Mouse (Mus musculus) left cerebral cortex, adult 18-20 months (tissue): Measurements from ENCODE around the gene Ppp2r2c. TPM values are rescaled to one million over a fixed set of nuclear protein-coding genes. Genes with fewer than 3 reads are reported as not detected.
"Not testable (repeated sequence)": the region's sequence is repeated elsewhere in the genome, so short reads cannot be mapped to it uniquely, and the experiment has no call there.

ENCODE experiments used
- DNase-seq, 2 experiments: peaks; one replicate each; pipeline ENCODE4 v3.0.0; 2021 to 2022; ENCODE audit warnings: low spot score in 2 of 2, mixed read lengths in 1 of 2
- total RNA-seq, 2 experiments: library from RNA; stranded (reverse); gene quantifications; 2 replicates each; pipeline ENCODE4 v1.2.3; 2021

Ppp2r2c gene
- total RNA-seq, 2 experiments from 2014 or later = 444 to 453 TPM

DNA sequence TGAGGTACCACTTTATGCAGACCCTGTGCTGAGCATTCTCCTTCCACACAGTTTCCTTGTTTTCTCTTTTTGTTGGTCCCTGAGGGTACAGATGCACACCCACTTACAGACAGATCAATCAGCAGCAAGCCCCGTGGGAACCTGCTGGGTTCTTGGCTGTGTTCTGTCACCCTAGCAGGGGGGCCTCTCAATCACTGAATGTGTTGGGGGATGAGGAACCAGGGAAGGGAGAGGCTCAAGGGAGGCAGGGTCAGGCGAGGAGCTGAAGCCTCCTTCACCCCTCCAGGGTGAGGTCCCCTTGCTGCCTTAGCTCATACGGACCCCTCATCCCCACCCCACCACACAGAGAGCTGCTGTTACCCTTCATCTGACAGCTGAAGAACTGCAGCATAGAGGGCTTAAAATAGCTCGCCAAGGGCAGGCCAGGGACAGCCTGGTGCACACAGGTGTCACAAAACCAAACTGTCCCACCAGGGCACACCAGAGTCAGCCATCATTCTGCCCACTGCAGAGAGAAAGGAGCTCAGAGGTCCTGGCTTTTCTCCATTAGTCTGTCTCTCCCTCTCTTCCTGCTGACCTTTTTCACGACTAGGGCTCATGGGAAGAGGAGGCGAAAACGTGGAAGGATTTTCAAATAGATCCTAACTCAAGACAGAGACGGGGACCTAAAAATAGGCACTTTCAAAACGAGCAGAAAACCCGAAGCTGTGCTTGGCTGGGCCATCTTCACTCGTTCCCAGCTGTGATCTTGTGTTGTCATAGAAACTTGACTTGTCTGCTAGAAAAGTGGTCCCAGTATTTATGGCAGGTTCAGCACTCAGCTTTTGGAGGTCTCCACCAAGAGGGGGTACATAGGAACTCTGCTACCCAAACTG is 55.8 kb downstream of the Ppp2r2c start:
- no peak for DNase-seq

GRCm38 (mm10) chr5:36928701-36929100 is 60.4 kb downstream of the Ppp2r2c start:
- peak in 1 of 2 experiments; percentile 63 for DNase-seq

- no peak for DNase-seq
These were observed 61.1 kb downstream of the Ppp2r2c start for GRCm38 (mm10) chr5:36929376-36929775.

GRCm38 (mm10) chr5:36933383-36933782 is 65.1 kb downstream of the Ppp2r2c start:
- DNase-seq = no peak

DNA sequence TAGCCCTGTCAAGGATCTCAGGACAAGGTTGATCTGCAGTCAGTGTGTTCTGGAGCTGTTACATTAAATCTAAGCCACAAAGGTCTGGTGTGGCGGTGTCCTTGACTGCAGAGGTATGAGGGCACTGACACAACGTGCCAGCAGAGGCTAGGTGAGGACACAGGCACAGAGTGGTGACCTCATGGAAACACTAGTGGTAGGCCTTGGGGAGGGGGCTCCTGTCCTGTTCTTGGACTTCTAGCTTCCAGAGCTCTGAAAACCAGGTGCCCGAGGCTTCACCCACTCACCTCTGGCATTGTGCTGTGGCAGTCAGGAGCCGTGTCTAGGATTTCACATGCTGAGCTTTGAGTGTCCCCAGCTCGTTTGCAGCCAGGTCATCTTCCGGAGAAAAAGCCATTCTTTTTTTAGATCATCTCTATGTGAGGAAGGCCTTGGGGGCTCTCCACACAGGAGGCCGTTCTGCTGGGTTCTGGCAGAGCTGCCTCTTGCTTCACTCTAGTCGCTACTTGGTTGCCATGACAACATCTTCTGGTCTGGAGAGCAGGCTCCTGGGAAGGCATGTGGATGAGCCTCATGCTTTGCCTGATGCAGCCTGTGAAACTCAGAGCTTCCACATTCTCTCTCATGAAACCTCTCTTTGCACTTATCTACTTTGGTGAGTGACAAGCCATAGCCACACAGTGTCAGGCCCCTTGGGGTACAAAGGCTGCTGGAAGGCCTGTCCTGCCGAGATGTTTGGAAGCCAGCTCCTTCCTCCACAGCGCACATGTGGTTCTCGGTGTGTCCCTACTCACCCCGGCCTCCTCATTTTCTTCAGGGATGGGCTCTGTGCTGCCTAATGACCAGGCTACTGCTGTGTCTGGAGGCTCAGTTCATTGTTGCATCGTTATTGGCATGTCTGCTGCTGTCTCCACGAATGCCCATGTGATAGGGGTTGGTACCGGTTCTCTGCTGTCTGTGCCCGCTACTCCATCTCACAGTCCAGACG is 67.5 kb downstream of the Ppp2r2c start:
- peak in 1 of 2 experiments; percentile 55 for DNase-seq

DNA sequence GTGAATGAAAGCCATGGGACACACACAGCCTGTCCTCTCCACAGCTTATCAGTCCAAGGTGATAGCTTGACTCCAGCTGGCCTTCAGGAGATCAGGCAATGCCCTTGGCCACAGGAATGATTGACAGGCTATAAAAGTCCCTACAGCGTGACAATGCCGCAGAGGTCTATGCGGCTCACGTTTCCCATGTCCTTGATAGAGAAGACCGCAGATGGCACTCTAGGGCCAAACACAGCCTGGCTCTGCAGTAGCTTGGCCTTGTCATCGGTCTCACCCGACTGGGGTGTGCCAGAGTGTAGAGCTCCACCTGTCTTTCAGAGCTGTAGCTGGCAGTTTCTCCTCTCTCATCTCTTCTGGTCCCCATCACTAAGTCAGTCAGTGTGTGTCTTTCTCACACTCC is 68.2 kb downstream of the Ppp2r2c start:
- DNase-seq = no peak

GRCm38 (mm10) chr5:36938021-36938420 is 69.7 kb downstream of the Ppp2r2c start:
- DNase-seq = no peak

GRCm38 (mm10) chr5:36938991-36939390 is 70.7 kb downstream of the Ppp2r2c start:
- not testable (repeated sequence) for DNase-seq

DNA sequence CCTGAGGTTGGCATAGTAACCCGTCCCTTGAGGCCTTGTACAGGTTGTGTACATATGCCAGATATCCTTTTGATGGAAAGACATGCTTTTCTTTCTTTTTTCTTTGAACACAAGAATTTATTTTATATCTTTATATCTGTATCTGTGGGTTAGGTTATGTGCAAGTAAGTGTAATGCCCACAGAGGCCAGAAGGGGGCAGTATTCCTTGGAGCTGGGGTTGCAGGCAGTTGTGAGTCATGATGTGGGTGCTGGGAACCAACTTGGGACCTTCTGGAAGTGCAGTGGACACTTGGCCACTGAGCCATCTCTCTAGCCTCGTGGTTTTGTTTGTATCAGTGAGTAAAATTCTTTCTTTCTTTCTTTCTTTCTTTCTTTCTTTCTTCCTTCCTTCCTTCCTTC is 74.1 kb downstream of the Ppp2r2c start:
- no peak for DNase-seq

- DNase-seq = no peak
These were observed 76.2 kb downstream of the Ppp2r2c start for GRCm38 (mm10) chr5:36944552-36944951.

GRCm38 (mm10) chr5:36945102-36945701 is 76.9 kb downstream of the Ppp2r2c start:
- peak in 1 of 2 experiments; percentile 54 for DNase-seq

DNA sequence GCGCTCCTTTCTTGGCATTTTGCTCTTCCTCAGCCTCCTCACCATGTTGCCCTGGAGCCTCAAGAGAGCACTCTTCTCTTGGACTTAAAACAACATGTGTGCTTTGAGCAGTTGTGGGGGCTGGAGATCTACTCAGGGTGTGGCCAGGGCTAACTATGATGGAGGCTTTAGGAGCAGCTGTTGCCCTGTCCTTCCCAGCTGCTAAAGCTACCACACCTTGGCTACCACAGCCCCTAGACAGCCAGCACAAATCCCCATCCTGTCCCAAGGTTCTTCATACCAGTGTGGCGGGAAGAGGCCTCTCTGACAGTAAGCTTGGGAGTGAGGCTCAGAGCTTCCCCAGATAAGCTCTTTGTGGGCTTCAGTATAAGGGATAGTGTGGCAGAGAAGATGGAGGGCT is 77.4 kb downstream of the Ppp2r2c start:
- DNase-seq = no peak

- DNase-seq = peak; percentile 67 to 78
These were observed 78.1 kb downstream of the Ppp2r2c start for GRCm38 (mm10) chr5:36946445-36946844.

GRCm38 (mm10) chr5:36948831-36949230 is 80.5 kb downstream of the Ppp2r2c start:
- peak; percentile 82 to 89 for DNase-seq

DNA sequence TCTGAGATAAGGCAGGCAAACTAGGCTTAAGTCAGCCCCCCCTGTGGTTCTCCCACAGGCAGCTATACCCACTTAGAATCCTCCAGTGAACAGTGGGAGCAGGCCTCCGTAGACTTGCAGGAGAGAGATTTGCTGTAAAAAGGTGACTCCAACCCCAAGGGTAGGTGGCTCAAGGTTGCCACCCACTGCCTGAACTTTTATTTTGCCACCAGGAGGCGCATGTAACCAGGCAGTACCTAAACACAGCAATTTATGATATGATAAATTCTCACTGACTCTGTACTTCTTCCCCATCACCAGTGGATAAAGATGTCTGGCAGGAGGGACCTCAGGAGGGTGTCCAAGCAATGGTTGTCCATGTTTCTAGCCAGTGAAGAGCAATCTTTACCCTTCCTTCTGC is 82.6 kb downstream of the Ppp2r2c start:
- no peak for DNase-seq

DNA sequence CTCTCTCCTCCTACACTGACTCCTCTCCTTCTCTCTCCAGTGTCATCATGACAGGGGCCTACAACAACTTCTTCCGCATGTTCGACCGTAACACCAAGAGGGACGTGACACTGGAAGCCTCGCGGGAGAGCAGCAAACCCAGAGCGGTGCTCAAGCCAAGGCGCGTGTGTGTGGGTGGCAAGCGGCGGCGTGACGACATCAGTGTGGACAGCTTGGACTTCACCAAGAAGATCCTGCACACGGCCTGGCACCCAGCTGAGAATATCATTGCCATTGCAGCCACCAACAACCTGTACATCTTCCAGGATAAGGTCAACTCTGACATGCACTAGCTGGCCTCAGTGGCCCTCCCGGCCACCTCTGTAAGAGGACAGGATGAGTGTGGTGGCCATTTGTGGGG is 84.0 kb downstream of the Ppp2r2c start:
- peak in 1 of 2 experiments; percentile 44 for DNase-seq

DNA sequence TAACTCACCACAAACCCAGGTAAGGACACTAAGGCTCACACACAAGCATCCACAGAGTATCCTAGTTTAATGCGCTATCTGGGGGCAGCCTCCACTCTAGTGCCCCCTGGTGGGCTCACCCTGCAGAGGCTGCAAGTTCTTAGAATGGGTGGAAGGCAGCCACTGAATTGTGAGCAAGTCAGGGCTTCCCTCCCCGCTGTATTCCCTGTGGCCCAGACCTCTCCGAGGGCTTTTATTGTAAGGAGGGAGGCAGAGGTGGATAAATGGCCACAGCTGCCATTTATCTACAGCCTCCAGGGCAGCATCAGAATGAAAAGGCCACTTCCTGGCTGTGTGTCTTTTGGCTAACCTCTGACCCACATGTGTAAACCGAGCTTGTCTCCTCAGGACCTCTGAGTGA is 87.1 kb downstream of the Ppp2r2c start:
- peak in 1 of 2 experiments; percentile 43 for DNase-seq

DNA sequence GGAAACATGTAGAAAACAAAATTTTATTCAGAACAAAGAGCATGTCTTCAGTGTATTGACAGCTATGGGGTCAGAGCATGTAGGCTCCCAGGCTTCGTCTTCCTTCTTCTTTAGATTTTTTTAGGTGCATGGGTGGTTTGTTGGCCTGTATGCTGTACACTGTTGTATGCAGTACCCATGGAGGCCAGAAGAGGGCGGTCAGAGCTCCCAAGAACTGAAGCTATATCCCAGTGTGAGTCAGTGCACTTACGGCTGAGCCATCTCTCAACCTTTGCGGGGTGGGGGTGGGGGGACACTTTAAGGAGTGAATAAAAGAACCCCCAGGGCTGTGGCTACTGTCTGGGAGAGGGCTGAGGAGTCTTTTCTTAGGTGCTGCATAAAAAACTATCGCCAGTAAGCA is 90.5 kb downstream of the Ppp2r2c start:
- DNase-seq = peak; percentile 73 to 75

DNA sequence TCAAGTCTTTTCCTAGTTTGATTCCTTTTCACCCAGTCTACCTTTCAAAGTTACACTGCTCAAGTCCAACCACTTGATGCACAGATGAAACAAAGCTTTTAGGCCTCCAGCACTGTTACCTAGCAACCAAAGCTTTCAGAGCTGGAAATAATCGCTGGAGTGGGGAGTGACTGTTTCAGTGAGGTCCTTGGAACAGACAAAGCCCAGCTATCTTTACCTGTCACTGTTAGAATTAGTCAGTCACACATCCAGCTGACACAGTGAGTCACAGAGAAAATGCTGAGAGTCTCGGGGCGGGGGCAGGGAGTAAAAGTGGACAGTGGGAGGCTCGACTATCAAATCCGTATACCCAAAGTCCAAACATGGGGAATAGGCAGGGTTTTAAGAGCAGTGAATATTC is 92.2 kb downstream of the Ppp2r2c start:
- peak; percentile 27 to 45 for DNase-seq

DNA sequence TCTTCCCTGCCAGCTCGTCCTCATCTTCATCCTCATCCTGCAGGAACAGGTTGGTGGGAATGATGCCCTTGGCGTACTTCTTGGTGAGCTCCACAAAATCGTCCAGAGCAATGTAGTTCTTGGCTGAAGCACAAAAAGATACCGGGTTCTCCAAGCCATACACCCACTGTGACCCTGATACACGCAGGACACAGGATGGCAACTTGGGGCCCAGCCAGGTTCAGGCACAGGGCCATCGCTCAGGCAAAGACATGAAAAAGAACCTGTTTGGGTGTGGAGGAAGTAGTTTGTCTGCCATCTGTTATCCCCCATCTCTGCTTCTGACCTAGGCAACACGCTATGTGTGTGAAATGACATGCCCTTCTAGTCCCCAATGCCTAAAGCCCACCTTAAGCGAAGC is 103.3 kb downstream of the Ppp2r2c start:
- no peak for DNase-seq

DNA sequence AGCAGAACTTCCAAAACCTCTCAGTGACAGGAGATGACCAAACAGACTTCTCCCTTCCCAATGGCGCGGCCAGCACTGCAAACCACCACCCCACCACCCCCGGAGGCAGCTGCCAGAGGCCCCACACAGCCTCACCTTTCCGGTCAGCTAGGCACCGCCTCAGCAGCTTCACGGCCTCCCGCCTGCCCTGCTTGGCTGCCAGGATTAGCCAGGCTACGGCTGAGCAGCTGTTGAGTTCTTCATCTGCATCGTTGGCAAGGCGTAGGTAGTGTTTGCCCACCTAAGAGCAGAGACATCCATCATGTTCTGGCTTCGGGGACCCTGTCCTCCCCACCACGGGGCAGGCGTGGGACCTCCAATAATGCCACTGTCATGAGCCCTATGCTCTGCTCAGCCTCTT is 107.0 kb downstream of the Ppp2r2c start:
- DNase-seq = no peak
